Mouse (Mus musculus) kidney, adult 10 weeks (tissue): ENCODE measurements around the gene Sult5a1. TPM values are rescaled to one million over a fixed set of nuclear protein-coding genes. Genes with fewer than 3 reads are reported as not detected.

Experiments used
- polyA plus RNA-seq: library from polyadenylated mRNA; stranded (reverse); fragments of 350-450 nt; fragmentation: Illumina TruSeq; extraction: RNeasy Lipid Tissue Mini Kit (QIAGEN cat#74804); gene quantifications from one replicate; pipeline ENCODE4 v1.2.3, GENCODE M21; 2014; ENCODE audit warnings: low read depth, low replicate concordance

Sult5a1 gene
- polyA plus RNA-seq, result not detected

DNA sequence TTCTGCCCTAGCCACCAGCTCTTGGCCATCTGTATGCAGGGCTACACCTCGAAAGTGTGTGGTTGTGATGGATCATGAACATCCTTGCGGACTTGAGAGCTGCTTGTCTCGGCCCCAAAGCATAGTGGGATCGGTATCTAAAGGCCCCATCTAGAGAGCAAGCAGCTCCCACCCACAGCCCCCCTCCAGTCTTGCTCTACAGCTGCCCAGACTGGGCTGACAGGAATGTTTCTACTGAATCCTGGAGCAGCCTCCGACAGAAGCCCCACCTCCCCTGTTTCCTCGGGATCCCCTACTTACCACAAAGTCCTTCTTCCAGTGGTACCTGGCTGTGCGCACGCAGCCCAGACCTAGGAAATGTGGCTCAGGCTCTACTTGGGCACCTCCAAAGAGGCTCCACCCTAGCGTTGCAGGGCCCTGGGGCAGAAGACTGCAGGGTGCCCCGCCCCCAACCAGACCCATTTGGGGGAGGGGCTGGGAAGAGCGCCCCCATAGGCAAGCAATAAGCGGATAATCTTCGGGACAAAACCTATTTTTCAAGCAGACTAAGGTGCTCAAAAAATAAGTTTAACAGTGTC lies at the start of gene Sult5a1:
Gene Sult5a1 (minus strand): TSS at position 428 of the 578 bp plus-strand sequence.

DNA sequence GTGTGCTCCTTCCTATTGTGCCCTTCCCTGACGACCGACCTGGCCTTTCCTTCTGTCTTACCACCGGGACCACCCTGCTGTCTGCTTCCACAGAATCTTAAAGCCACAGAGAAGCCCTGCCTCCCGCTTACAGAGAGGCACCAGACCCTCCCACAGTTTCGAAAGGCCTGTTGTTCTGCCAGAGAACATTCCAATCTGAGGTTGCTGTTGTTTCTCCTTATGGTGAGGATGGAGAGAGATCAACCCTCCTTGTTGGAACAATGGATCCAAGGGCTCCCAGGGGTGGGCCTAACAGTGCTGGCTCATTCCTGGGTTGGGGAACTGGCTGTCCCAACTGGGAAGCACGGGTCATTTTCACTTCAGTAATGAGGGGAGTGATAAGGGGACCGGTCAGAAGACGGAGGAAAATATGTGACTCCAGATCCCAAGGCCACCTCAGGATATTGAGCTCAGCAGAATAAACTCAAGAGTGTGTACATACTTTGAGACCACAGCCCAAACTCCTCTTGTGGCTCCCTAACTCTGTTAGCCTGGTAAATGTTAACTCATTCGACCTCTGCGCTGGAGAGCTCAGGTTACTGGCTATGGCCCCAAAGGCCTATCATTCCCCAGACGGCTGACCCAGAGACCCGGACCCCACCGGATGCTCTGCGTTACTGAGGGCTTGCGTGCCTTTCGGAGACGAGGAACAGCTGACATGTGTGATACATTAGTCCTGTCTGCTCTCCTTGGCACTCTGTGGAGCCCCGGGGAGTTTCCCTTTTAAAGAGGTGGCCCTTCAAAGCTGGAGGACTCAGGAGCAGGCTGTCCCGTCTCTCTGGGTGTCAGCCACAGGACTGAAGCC lies 27.7 kb upstream of the Sult5a1 start, which contains the start of gene Dpep1:
Gene Dpep1 (plus strand): TSS at position 677 of the 844 bp plus-strand sequence.

DNA sequence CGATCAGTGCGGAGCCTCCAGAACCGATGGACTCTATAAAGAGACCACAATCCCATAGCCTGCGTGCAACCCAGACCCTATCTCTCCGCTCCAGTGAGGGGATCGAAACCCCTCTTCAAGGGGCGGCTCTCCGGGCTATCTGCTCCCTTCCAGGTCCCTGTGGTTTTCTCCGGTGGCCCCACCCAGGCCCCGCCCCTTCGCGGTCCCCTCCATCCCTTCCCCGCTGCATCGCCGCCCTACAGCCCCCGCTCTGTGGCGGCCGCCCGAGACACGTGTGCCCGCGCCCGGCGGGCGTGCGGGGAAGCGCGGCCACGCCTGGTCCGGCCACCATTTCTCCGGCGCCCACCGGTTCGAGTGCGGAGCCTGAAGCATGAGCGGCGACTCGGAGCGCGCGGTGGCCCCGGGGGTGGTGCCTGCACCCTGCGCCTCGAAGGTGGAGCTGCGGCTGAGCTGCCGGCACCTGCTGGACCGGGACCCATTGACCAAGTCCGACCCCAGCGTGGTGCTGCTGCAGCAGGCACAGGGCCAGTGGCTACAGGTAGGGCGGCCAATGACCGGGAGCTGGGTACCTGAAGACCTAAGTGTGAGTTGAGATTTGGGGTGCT lies 40.9 kb downstream of the Sult5a1 start, which contains the start of gene Cpne7:
Gene Cpne7 (plus strand): TSS at position 248 of the 605 bp plus-strand sequence.

GRCm38 (mm10) chr8:123101735-123102685 lies 56.1 kb downstream of the Sult5a1 start, which contains the start of gene Rpl13:
Rpl13 (plus strand) TSS chr8:123102350.

Other genes starting within 250 kb of the Sult5a1 start
- gene Ankrd11, start 116.0 kb downstream of the Sult5a1 start, polyA plus RNA-seq, result 31.1 TPM
- gene Spg7, start 95.4 kb downstream of the Sult5a1 start, polyA plus RNA-seq, result 25.1 TPM
- gene Rpl13, start 56.0 kb downstream of the Sult5a1 start, polyA plus RNA-seq, result 31.0 TPM
- not detected for gene Cpne7, start 40.9 kb downstream of the Sult5a1 start, polyA plus RNA-seq
- 30.5 TPM for gene Dpep1, start 27.9 kb upstream of the Sult5a1 start, polyA plus RNA-seq
- gene Chmp1a, start 54.4 kb upstream of the Sult5a1 start, polyA plus RNA-seq, result 5.1 TPM
- gene Spata33, start 54.5 kb upstream of the Sult5a1 start, polyA plus RNA-seq, result 2.0 TPM
- gene Cdk10, start 66.5 kb upstream of the Sult5a1 start, polyA plus RNA-seq, result 1.2 TPM
- 0.49 TPM for gene Spata2l, start 77.9 kb upstream of the Sult5a1 start, polyA plus RNA-seq
- 1.5 TPM for gene Zfp276, start 95.9 kb upstream of the Sult5a1 start, polyA plus RNA-seq
- gene Vps9d1, start 96.0 kb upstream of the Sult5a1 start, polyA plus RNA-seq, result 1.2 TPM
- gene Fanca, start 160.3 kb upstream of the Sult5a1 start, polyA plus RNA-seq, result 0.32 TPM
- not detected for gene Spire2, start 174.4 kb upstream of the Sult5a1 start, polyA plus RNA-seq
- 183 TPM for gene Tcf25, start 215.4 kb upstream of the Sult5a1 start, polyA plus RNA-seq
- not detected for gene Mc1r, start 248.8 kb upstream of the Sult5a1 start, polyA plus RNA-seq